Mouse (Mus musculus) kidney, adult 9 months (tissue): ENCODE measurements around the gene Pidd1.

Experiments used
- DNase-seq: peaks from one replicate; pipeline ENCODE4 v3.0.0; 2022

Gene Pidd1

GRCm38 (mm10) chr7:141435129-141435855 is 8.5 kb downstream of the Pidd1 start:
- peak; percentile 54 for DNase-seq

- DNase-seq, result no peak
Measured at GRCm38 (mm10) chr7:141434464-141434863, 9.4 kb downstream of the Pidd1 start.

- no peak for DNase-seq
Measured at GRCm38 (mm10) chr7:141433517-141434400, 10.1 kb downstream of the Pidd1 start.

GRCm38 (mm10) chr7:141432741-141433516 is 10.9 kb downstream of the Pidd1 start:
- DNase-seq, result peak; percentile 83

- no peak for DNase-seq
Measured at GRCm38 (mm10) chr7:141432186-141432611, 11.6 kb downstream of the Pidd1 start.

GRCm38 (mm10) chr7:141431434-141432185 is 12.2 kb downstream of the Pidd1 start:
- DNase-seq, result no peak

- no peak for DNase-seq
Measured at GRCm38 (mm10) chr7:141430585-141431240, 13.1 kb downstream of the Pidd1 start.

- DNase-seq, result no peak
Measured at GRCm38 (mm10) chr7:141429840-141430584, 13.8 kb downstream of the Pidd1 start.

GRCm38 (mm10) chr7:141429310-141429709 is 14.5 kb downstream of the Pidd1 start, which contains the start of gene Cend1:
Cend1 (minus strand) TSS chr7:141429491.
- DNase-seq, result peak; percentile 56

- DNase-seq, result no peak
Measured at GRCm38 (mm10) chr7:141428701-141429100, 15.1 kb downstream of the Pidd1 start.

GRCm38 (mm10) chr7:141426948-141427730 is 16.7 kb downstream of the Pidd1 start:
- no peak for DNase-seq

GRCm38 (mm10) chr7:141423811-141424210 is 20.0 kb downstream of the Pidd1 start:
- DNase-seq, result no peak

- no peak for DNase-seq
Measured at GRCm38 (mm10) chr7:141420030-141420702, 23.7 kb downstream of the Pidd1 start.

GRCm38 (mm10) chr7:141418970-141419369 is 24.9 kb downstream of the Pidd1 start:
- no peak for DNase-seq

GRCm38 (mm10) chr7:141417731-141418681 is 25.8 kb downstream of the Pidd1 start:
- no peak for DNase-seq

GRCm38 (mm10) chr7:141416144-141416841 is 27.5 kb downstream of the Pidd1 start:
- DNase-seq, result no peak

- peak; percentile 99 for DNase-seq
Measured at GRCm38 (mm10) chr7:141413809-141414584, 29.8 kb downstream of the Pidd1 start, which contains the start of gene Gatd1. Gatd1 (minus strand) TSS chr7:141414136.
